Mouse (Mus musculus) heart, postnatal 0 days (tissue): ENCODE measurements around the gene Cacna2d2. TPM values are rescaled to one million over a fixed set of nuclear protein-coding genes. Genes with fewer than 3 reads are reported as not detected.

Experiments used
- ATAC-seq: fragments of 200-750 bp; cut with Nextera tagmentation; 2 replicates; pipeline ENCODE4 v1.8.0; 2017; ENCODE audit warnings: low read depth, moderate number of reproducible peaks, moderate library complexity; ENCODE audit not compliant: insufficient read depth
- DNase-seq: peaks from one replicate; pipeline ENCODE4 v3.0.0-alpha.2; 2016; ENCODE audit warnings: low spot score
- H3K27ac ChIP-seq: fragments of 300-500 bp; sonication (generic); 2 replicates; pipeline ENCODE4 v1.5.1; 2014; ENCODE audit warnings: low read depth, mild to moderate bottlenecking
- H3K27me3 ChIP-seq: fragments of 300-500 bp; sonication (generic); 2 replicates; pipeline ENCODE4 v1.6.1; 2014; ENCODE audit warnings: low read length, mixed read lengths; ENCODE audit not compliant: control insufficient read depth, insufficient read depth
- H3K36me3 ChIP-seq: fragments of 300-500 bp; sonication (generic); replicated peaks from 2 replicates; pipeline ENCODE4 v1.6.1; 2014; ENCODE audit warnings: low read length, mixed read lengths; ENCODE audit not compliant: control insufficient read depth, insufficient read depth
- H3K4me1 ChIP-seq: fragments of 300-500 bp; sonication (generic); 2 replicates; pipeline ENCODE4 v1.6.1; 2014; ENCODE audit warnings: antibody characterized with exemption; ENCODE audit not compliant: control insufficient read depth, insufficient read depth
- H3K4me2 ChIP-seq: fragments of 300-500 bp; sonication (generic); 2 replicates; pipeline ENCODE4 v1.6.1; 2014; ENCODE audit warnings: low read depth, mild to moderate bottlenecking, low read length, moderate library complexity
- H3K4me3 ChIP-seq: fragments of 300-500 bp; sonication (generic); 2 replicates; pipeline ENCODE4 v1.5.1; 2014; ENCODE audit warnings: low read depth, low read length
- H3K9ac ChIP-seq: fragments of 300-500 bp; sonication (generic); replicated peaks from 2 replicates; pipeline ENCODE4 v1.6.1; 2014; ENCODE audit warnings: low read depth, low read length, mixed read lengths
- H3K9me3 ChIP-seq: fragments of 300-500 bp; sonication (generic); replicated peaks from 2 replicates; pipeline ENCODE4 v1.6.1; 2016; ENCODE audit warnings: low read length; ENCODE audit not compliant: control insufficient read depth
- CTCF ChIP-seq: IDR thresholded peaks from 2 replicates; pipeline ENCODE4 v1.5.1; 2016; ENCODE audit warnings: antibody characterized with exemption, control low read depth, low read depth
- EP300 ChIP-seq: IDR thresholded peaks from 2 replicates; pipeline ENCODE4 v1.6.1; 2016; ENCODE audit warnings: antibody characterized with exemption, low read depth
- WGBS: fragments of 180-500 bp; shearing (Covaris S2); extraction: QIAGEN DNeasy Blood & Tissue Kit; methylation state at CpG from one replicate; pipeline ENCODE4 v1.1.7; 2014; 5-methylcytosine and 5-hydroxymethylcytosine counted together
- polyA plus RNA-seq: library from polyadenylated mRNA; unstranded; fragments of >200 nt; fragmentation: Nextera tagmentation; extraction: Ambion mirVana; gene quantifications from 2 replicates; pipeline ENCODE4 v1.2.1, GENCODE M21; 2015
- total RNA-seq: library from RNA; depleted of rRNA; stranded (reverse); fragments of >200 nt; gene quantifications from 2 replicates; pipeline ENCODE4 v1.2.3, GENCODE M21; 2014; ENCODE audit warnings: low replicate concordance

Gene Cacna2d2
- total and polyA plus RNA-seq, 2 experiments from 2014 or later, result 1.1 to 34.8 TPM

DNA sequence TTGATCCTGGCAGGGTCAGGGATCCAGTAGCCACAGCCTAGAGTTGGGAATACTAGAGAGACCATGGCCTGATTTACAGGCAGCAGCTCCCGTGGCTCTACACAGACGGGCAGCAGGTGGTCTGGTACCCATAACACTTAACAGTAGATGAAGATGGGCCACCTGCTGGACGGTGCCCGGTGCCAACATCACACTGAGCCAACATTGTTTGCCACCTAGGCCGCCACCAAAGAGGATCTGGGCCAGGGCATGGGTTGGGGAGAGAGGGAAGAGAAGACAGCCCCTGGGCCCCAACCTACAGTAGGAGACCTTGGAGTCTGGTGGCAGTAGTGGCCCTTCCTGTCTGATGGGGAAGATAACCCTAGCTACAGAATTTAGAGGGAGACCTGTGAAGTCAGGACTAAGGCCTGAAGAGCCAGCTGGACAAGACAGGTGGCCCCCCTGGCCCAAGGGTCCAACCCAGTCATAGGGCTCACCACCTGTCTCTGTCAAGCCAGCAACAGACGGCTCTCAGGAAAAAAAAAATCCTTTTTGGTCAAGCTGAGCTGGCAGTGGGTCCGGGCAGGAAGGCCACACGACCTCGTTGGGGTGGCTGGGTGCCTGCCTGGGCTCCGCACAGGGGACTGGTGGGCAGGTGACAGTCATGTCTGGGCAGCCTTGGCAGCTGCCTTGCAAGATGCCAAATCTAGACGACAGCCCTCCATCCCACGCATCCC lies 102.9 kb downstream of the Cacna2d2 start:
- H3K4me3 ChIP-seq, result no peak overlapping the region
- ATAC-seq (no peak), DNase-seq (no peak)
- WGBS, result 86% methylated on average over 12 of the region's 12 CpGs
- no peak overlapping the region for H3K9ac ChIP-seq
- H3K9me3 ChIP-seq, result no peaks in the 10 kb centered on the region
- peaks cover 4% of the 10 kb centered on the region; the same call in 1 of the 2 replicates for H3K4me1 ChIP-seq
- no peaks in the 10 kb centered on the region for H3K27me3 ChIP-seq
- H3K27ac ChIP-seq, result no peak overlapping the region
- TF ChIP-seq EP300 (no peak), CTCF (no peak)
- no peak overlapping the region for H3K4me2 ChIP-seq
- H3K36me3 ChIP-seq, result no peaks in the 10 kb centered on the region

DNA sequence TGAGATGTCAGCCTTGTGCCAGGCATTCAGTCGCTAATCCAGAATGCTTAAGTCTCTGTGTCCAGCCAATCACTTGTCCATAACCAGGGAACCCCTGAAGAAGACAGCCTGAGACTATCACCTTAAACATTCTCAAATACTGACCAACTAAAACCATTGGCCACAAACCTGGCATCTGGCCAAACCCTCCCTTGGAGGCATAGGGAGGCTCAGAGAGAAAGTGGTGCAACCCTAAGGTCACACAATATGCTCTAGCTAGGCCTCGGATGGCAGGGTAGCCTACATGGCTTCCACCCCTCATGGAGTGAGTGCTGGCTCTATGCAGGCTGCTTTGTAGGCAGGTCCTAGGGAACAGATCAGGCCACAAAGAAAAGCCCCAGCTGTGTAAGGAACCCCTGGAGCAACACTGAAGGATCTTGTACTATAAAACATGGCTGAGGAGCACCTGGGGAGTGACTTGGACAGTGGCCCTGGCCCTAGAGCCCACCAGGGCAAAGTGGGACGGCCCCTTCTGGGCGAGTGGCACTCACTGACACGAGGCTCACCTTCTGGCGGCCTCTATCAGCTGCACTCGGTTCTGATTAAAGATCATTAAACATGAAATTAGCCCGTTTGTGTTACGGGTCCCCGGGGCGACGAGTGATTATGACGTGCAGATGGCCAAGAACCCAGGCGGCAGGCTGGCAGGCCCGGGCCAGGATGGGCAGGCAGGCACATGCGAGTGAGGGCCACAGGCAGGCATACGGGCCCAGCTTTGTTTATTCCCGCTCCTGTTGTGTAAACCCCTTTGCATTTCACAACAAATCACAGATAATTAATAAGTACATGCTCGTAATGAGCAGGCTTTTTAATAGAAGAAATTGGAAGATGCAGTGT lies 105.5 kb downstream of the Cacna2d2 start:
- WGBS, result 78% methylated on average over 19 of the region's 19 CpGs
- H3K27ac ChIP-seq, result no peak overlapping the region
- no peak overlapping the region for H3K4me2 ChIP-seq
- H3K27me3 ChIP-seq, result no peaks in the 10 kb centered on the region
- no peaks in the 10 kb centered on the region for H3K36me3 ChIP-seq
- H3K9me3 ChIP-seq, result no peaks in the 10 kb centered on the region
- peaks cover 4% of the 10 kb centered on the region; the same call in 1 of the 2 replicates for H3K4me1 ChIP-seq
- no peak for DNase-seq
- H3K9ac ChIP-seq, result no peak overlapping the region
- no peak for ATAC-seq
- TF ChIP-seq EP300 (no peak), CTCF (no peak)
- no peak overlapping the region for H3K4me3 ChIP-seq

DNA sequence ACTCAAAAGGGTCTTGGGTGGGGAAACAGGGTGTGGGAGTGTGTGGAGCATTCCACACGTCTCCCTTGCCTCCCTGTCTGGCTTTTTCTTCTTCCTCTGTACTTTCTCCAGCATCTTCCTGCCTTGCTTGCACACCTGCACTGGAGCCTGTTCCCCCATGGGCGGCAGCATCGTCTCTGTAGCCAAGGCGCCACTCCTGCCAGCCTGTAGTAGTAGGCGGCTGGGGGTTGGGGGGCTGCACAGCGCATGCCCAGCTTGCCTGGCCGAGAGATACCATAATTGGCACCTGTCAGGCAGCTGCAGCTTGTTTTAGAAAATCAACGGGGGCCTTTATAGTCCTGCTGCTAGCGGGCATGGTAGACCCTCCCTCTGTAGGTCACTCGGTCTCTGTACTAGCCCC lies 108.9 kb downstream of the Cacna2d2 start:
- Histone ChIP-seq H3K4me1 (no peaks in the 10 kb centered on the region), H3K27ac (no peak overlapping the region), H3K9me3 (no peaks in the 10 kb centered on the region), H3K27me3 (no peaks in the 10 kb centered on the region), H3K4me2 (no peak overlapping the region), H3K9ac (no peak overlapping the region), H3K4me3 (no peak overlapping the region), H3K36me3 (no peaks in the 10 kb centered on the region)
- 47% methylated on average over 10 of the region's 10 CpGs for WGBS
- no peak for TF ChIP-seq EP300
- TF ChIP-seq CTCF, result no peak
- ATAC-seq (no peak), DNase-seq (no peak)

DNA sequence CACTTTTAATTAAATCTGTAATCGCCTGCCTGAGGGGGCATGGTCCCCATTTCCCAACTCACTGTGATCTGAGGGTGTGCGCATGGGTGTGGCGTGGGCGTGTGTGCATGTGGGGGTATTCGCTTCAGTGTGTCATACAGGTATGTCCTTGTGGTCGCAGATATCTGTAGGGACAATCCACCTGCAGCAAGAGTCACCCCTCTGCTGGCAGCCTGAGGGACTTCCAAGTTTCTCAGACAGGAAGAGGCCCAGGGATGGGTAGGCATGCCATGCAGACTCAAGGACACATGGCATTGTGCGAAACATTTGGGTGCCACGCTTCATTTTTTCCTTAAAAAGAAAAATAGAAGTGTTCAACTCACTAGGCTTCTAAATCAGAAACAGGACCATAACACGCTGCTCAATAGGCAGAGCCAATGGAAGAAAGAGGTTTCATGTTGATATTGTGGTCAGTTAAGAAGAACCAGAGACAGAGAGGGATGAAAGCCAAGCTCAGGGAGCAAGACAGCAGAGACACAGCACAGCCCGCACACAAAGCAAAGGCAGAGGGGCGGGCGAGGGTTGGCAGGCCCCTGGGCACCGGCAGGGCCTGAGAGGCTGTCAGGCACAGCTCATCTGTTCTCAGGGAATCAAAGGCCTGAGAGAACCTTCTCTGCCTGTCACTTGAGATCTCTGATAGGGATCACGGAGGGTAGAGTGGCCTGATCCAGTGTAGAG lies 111.1 kb downstream of the Cacna2d2 start:
- Histone ChIP-seq H3K36me3 (no peaks in the 10 kb centered on the region), H3K4me3 (no peak overlapping the region), H3K9ac (no peak overlapping the region), H3K27ac (no peak overlapping the region), H3K9me3 (no peaks in the 10 kb centered on the region), H3K27me3 (0 out of 2 replicates have a peak, but pooled peaks cover 3% of the 10 kb centered on the region), H3K4me1 (no peaks in the 10 kb centered on the region), H3K4me2 (no peak overlapping the region)
- ATAC-seq (no peak), DNase-seq (no peak)
- WGBS, result 78% methylated on average over 14 of the region's 14 CpGs
- no peak for TF ChIP-seq CTCF
- TF ChIP-seq EP300, result no peak

DNA sequence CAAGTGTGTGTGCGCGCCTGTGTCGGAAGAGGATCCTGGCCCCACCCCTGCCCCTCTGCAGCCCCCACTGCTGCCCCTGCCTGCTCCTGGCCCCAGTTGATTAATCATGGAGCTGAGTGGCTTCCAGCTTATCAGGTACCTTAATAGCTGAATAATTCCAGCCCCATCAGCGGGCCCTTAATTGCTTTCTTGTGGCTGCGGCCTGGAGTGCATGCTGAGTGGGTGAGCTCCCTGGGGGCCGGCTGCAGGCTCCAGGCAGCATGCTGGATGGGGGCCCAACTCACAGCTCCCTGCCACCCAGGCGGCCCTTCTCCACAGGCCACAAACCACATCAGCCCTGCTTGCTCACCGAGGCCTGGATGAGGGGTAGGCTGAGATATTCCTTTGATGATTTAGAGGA lies 112.0 kb downstream of the Cacna2d2 start:
- Histone ChIP-seq H3K27ac (no peak overlapping the region), H3K9me3 (no peaks in the 10 kb centered on the region), H3K4me2 (no peak overlapping the region), H3K4me1 (no peaks in the 10 kb centered on the region), H3K4me3 (no peak overlapping the region), H3K27me3 (0 out of 2 replicates have a peak, but pooled peaks cover 3% of the 10 kb centered on the region), H3K36me3 (no peaks in the 10 kb centered on the region), H3K9ac (no peak overlapping the region)
- DNase-seq (no peak), ATAC-seq (no peak)
- WGBS, result 58% methylated on average over 8 of the region's 8 CpGs
- TF ChIP-seq EP300 (no peak), CTCF (no peak)
